Mouse (Mus musculus): ENCODE measurements around the gene Sat2.
A peak's percentile ranks its signal among the peaks of the same experiment; 100 is the strongest.

Sat2 gene

GRCm38 (mm10) chr11:69670786-69671725, 49.2 kb downstream of the Sat2 start:
- peak; percentile 72 for DNase-seq (ENCODE audit: extremely low read depth, low read depth)

- no peak for DNase-seq (ENCODE audit: extremely low read depth, low read depth)
These were observed 49.9 kb downstream of the Sat2 start for GRCm38 (mm10) chr11:69671726-69672124.

DNA sequence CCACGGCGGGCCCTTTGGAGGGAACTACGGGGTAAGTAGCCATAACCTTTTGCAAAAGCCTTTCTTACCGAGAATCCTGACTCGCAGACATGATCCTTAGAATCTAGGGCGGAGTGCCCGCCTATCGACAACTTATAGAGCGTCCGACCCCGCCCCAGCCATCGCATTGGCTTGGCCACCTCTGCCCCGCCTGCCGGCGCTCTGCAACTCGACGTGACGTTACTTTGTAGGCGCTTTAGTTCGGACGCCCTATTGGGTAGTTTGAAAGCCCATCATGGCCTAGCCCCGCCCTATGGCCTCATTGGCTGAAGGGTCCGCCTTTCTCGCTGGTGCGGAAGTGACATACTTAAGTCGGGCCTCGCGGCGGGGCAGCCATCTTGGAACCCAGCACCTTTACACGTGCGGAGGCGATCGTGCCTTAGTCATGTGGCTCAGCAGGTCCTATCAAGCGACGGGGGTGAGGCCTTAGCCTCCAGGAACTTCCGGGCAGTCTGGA, 50.4 kb downstream of the Sat2 start, which contains the start of gene Eif4a1:
Gene Eif4a1, minus strand, starts transcription at position 213 of the 496 bp plus-strand sequence.
- DNase-seq (ENCODE audit: extremely low read depth, low read depth): peak; percentile 99
